Mouse (Mus musculus) stomach, postnatal 0 days (tissue): Measurements from ENCODE around the gene Ypel3. TPM values are rescaled to one million over a fixed set of nuclear protein-coding genes. Genes with fewer than 3 reads are reported as not detected.
"Not testable (repeated sequence)": the region's sequence is repeated elsewhere in the genome, so short reads cannot be mapped to it uniquely, and the experiment has no call there.

Experiments
- ATAC-seq: fragments of 200-750 bp; cut with Nextera tagmentation; 2 replicates; pipeline ENCODE4 v1.8.0; 2017; ENCODE audit not compliant: low FRiP score, low TSS enrichment
- DNase-seq: peaks from one replicate; pipeline ENCODE4 v3.0.0-alpha.2; 2016; ENCODE audit warnings: low spot score
- H3K27ac ChIP-seq: fragments of 300-500 bp; sonication (generic); replicated peaks from 2 replicates; pipeline ENCODE4 v1.5.1; 2014; ENCODE audit warnings: mild to moderate bottlenecking, control low read depth
- H3K27me3 ChIP-seq: fragments of 300-500 bp; sonication (generic); 2 replicates; pipeline ENCODE4 v1.6.1; 2014; ENCODE audit warnings: low read length; ENCODE audit not compliant: control insufficient read depth, insufficient read depth
- H3K36me3 ChIP-seq: fragments of 300-500 bp; sonication (generic); 2 replicates; pipeline ENCODE4 v1.6.1; 2014; ENCODE audit warnings: low read length, mixed read lengths; ENCODE audit not compliant: control insufficient read depth, insufficient read depth
- H3K4me1 ChIP-seq: fragments of 300-500 bp; sonication (generic); replicated peaks from 2 replicates; pipeline ENCODE4 v1.6.1; 2014; ENCODE audit warnings: antibody characterized with exemption; ENCODE audit not compliant: control insufficient read depth, insufficient read depth
- H3K4me2 ChIP-seq: fragments of 300-500 bp; sonication (generic); replicated peaks from 2 replicates; pipeline ENCODE4 v1.6.1; 2014; ENCODE audit warnings: low read depth, mild to moderate bottlenecking, control low read depth, moderate library complexity
- H3K4me3 ChIP-seq: fragments of 300-500 bp; sonication (generic); 2 replicates; pipeline ENCODE4 v1.5.1; 2014; ENCODE audit warnings: low read depth, low read length, control low read depth
- H3K9ac ChIP-seq: fragments of 300-500 bp; sonication (generic); 2 replicates; pipeline ENCODE4 v1.6.1; 2014; ENCODE audit warnings: mild to moderate bottlenecking, low read length, control low read depth, mixed read lengths
- H3K9me3 ChIP-seq: fragments of 300-500 bp; sonication (generic); 2 replicates; pipeline ENCODE4 v1.6.1; 2016; ENCODE audit warnings: low read length; ENCODE audit not compliant: control insufficient read depth
- CTCF ChIP-seq: IDR thresholded peaks from 2 replicates; pipeline ENCODE4 v1.5.1; 2016; ENCODE audit warnings: antibody characterized with exemption, low read depth, mild to moderate bottlenecking, moderate library complexity
- EP300 ChIP-seq: optimal IDR thresholded peaks from 2 replicates; pipeline ENCODE3; 2016; ENCODE audit warnings: antibody characterized with exemption
- WGBS: fragments of 180-500 bp; shearing (Covaris S2); extraction: QIAGEN DNeasy Blood & Tissue Kit; methylation state at CpG from one replicate; pipeline ENCODE4 v1.1.7; 2014; 5-methylcytosine and 5-hydroxymethylcytosine counted together
- polyA plus RNA-seq: library from polyadenylated mRNA; unstranded; fragments of >200 nt; fragmentation: Nextera tagmentation; extraction: Ambion mirVana; gene quantifications from 2 replicates; pipeline ENCODE4 v1.2.1, GENCODE M21; 2015

The Ypel3 gene
- 86.0 and 102 TPM in 2 replicates for polyA plus RNA-seq

DNA sequence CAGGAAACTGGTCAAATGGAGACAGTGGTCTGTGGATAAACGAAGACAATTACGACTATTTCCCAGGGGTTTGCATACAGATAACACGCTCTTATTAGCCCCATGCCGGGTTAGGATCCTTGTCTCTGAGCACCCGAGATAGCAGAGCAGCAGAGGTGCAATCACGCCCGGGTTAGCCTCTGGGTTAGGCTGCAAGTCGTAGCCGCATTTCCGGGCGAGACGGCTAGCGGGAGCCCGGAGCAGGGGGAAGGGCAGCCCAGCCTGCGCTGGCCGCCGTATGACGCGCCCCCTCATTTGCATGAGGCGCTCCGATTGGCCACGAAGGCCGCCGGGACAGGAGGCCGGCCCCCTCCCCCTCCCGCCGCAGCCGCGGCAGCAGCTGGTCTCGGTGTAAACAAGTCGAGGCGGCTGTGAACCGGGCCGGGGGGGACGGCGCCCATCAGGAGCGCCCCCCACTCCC is at the start of gene Ypel3:
Gene Ypel3 (plus strand): TSS at position 358 of the 460 bp plus-strand sequence.
- under 1% methylated on average over 28 of the region's 37 CpGs for WGBS
- Histone ChIP-seq H3K4me2 (peak within 1 kb of the TSS; percentile 100), H3K27me3 (no peaks in the 10 kb centered on the region), H3K9ac (peak within 1 kb of the TSS; percentile 96), H3K4me3 (peak within 1 kb of the TSS; percentile 77), H3K27ac (peak within 1 kb of the TSS; percentile 92), H3K4me1 (peaks cover 11% of the 10 kb centered on the region), H3K36me3 (no peaks in the 10 kb centered on the region), H3K9me3 (no peaks in the 10 kb centered on the region)
- DNase-seq (peak; percentile 97), ATAC-seq (peak; percentile 92)
- no peak for TF ChIP-seq EP300
- peak; percentile 5; the same call in 1 of the 2 replicates for TF ChIP-seq CTCF

GRCm38 (mm10) chr7:126730256-126730789 is 46.4 kb upstream of the Ypel3 start:
- H3K4me2 ChIP-seq, H3K36me3 ChIP-seq, H3K4me1 ChIP-seq, H3K27ac ChIP-seq, H3K9me3 ChIP-seq, H3K4me3 ChIP-seq, ATAC-seq, DNase-seq, H3K9ac ChIP-seq, H3K27me3 ChIP-seq: not testable (repeated sequence)
- WGBS, result 59% methylated on average over 4 of the region's 4 CpGs

- Histone ChIP-seq H3K36me3 (no peaks in the 10 kb centered on the region), H3K9me3 (no peaks in the 10 kb centered on the region), H3K27me3 (no peaks in the 10 kb centered on the region), H3K4me3 (no peak overlapping the region), H3K4me1 (no peaks in the 10 kb centered on the region), H3K27ac (no peak overlapping the region), H3K4me2 (no peak overlapping the region), H3K9ac (no peak overlapping the region)
- no peak for DNase-seq
- no peak for TF ChIP-seq EP300
- no peak for ATAC-seq
- 72% methylated on average over 8 of the region's 8 CpGs for WGBS
Measured at GRCm38 (mm10) chr7:126736122-126736521, 40.6 kb upstream of the Ypel3 start.

DNA sequence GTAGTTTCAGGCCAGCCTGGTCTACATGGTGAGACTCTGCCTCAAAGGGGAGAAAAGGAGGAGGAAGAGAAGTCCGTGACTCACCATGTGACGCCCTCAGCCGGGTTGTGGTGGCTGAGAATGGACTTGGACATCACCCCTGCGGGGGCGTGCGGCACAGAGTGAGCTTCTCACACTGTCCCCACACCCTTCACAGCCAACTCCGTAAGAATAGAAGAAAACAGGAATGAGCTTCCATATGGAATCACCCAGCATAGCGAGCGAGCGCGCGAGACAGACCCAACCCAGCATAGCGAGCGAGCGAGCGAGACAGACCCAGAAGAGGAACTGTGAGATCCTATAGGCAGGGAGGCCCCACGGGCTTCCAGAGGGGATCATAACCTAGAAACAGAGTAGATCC is 37.2 kb upstream of the Ypel3 start:
- Histone ChIP-seq H3K4me2 (no peak overlapping the region), H3K9me3 (no peaks in the 10 kb centered on the region), H3K4me1 (no peaks in the 10 kb centered on the region), H3K36me3 (no peaks in the 10 kb centered on the region), H3K4me3 (no peak overlapping the region), H3K27ac (no peak overlapping the region), H3K27me3 (no peaks in the 10 kb centered on the region), H3K9ac (no peak overlapping the region)
- 0 out of 2 replicates have a peak, but pooled peaks have one; percentile 18 for ATAC-seq
- DNase-seq, result no peak
- WGBS, result 79% methylated on average over 17 of the region's 17 CpGs
- no peak for TF ChIP-seq EP300
- TF ChIP-seq CTCF, result no peak

- DNase-seq, result no peak
- H3K9ac ChIP-seq, result no peak overlapping the region
- H3K4me1 ChIP-seq, result no peaks in the 10 kb centered on the region
- TF ChIP-seq CTCF, result no peak
- no peak for TF ChIP-seq EP300
- H3K4me3 ChIP-seq, result no peak overlapping the region
- no peak for ATAC-seq
- no peaks in the 10 kb centered on the region for H3K27me3 ChIP-seq
- H3K27ac ChIP-seq, result no peak overlapping the region
- no peak overlapping the region for H3K4me2 ChIP-seq
- no peaks in the 10 kb centered on the region for H3K9me3 ChIP-seq
- no peaks in the 10 kb centered on the region for H3K36me3 ChIP-seq
- WGBS, result 80% methylated on average over 13 of the region's 13 CpGs
Measured at GRCm38 (mm10) chr7:126740132-126740735, 36.5 kb upstream of the Ypel3 start.

GRCm38 (mm10) chr7:126740977-126741376 is 35.8 kb upstream of the Ypel3 start:
- no peak overlapping the region for H3K4me2 ChIP-seq
- no peaks in the 10 kb centered on the region for H3K27me3 ChIP-seq
- H3K27ac ChIP-seq, result no peak overlapping the region
- no peaks in the 10 kb centered on the region for H3K4me1 ChIP-seq
- no peaks in the 10 kb centered on the region for H3K9me3 ChIP-seq
- TF ChIP-seq EP300 (no peak), CTCF (no peak)
- DNase-seq (no peak), ATAC-seq (no peak)
- no peak overlapping the region for H3K4me3 ChIP-seq
- WGBS, result 70% methylated on average over 5 of the region's 5 CpGs
- no peak overlapping the region for H3K9ac ChIP-seq
- no peaks in the 10 kb centered on the region for H3K36me3 ChIP-seq
